Mouse (Mus musculus) central nervous system, embryonic 11.5 days (tissue): ENCODE data around the gene Gja6. TPM values are rescaled to one million over a fixed set of nuclear protein-coding genes. Genes with fewer than 3 reads are reported as not detected.

Source experiments
- polyA plus RNA-seq: library from polyadenylated mRNA; depleted of rRNA; stranded (reverse); fragments of >200 nt; gene quantifications from 2 replicates; pipeline ENCODE4 v1.2.3, GENCODE M21; 2012; rRNA removed

Gja6 gene
- 0.37 and 0.51 TPM in 2 replicates for polyA plus RNA-seq

GRCm38 (mm10) chrX:160906952-160907351, at the start of gene Gja6:
Gja6 (minus strand) TSS chrX:160907052.

Other genes with a start within 250 kb of the Gja6 start
- gene Ppef1, start 171.3 kb downstream of the Gja6 start, polyA plus RNA-seq = 0.11 and 0.40 TPM in 2 replicates
- gene Rs1, start 139.0 kb downstream of the Gja6 start, polyA plus RNA-seq = not detected in 2 replicates
- gene Cdkl5, start 87.7 kb upstream of the Gja6 start, polyA plus RNA-seq = 2.6 and 3.7 TPM in 2 replicates
- 3.6 and 6.2 TPM in 2 replicates for gene Scml2, start 210.1 kb upstream of the Gja6 start, polyA plus RNA-seq